Mouse (Mus musculus): ENCODE results near the gene Ss18l1.

The Ss18l1 gene

DNA sequence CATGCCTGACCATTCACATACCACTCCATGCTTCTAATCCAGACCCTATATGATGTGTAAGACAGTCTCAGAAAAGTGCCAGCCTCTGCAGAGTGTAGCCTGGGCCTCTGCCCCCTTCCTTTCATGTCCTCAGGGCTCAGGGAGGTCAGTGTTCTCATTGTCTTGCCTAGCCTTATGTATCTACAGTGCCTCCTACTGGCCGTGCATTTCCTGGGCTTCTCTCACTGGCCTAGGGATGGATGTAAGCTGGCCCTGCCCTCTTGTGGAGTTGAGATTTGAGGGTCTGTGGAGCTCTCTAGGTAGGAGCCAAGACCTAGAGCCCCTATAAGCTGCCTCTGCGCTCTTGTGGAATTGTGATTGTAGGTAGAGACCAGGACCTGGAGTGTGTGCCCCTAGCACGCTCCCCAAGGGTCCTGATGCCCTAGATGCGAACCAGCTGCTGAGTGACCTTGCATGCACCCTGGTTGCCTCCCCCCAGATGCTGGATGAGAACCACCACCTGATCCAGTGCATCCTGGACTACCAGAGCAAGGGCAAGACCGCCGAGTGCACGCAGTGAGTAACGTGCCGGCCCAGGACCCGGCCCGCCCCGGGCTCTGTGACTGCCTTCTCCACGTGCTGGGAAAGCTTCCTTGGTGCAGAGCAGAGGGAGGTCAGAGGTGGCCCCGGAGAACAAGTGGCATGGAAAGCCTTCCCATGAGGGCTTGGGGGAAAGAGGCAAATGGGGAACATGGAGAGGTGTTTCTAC is 9.9 kb downstream of the Ss18l1 start:
- CTCF ChIA-PET, result interaction anchor here (0.5 to 5.5 kb wide), 55 partner anchors 8 to 1612 kb away, joined by 3 to 42 read pairs (median 6); partner anchors contain the start of genes Hrh3 (in 2 of the 4), Mtg2 (in 2 of the 4), Psma7 (in 2 of the 4) and Ss18l1 (in 2 of the 4)
- POLR2A ChIA-PET, result interaction anchor here in 3 of 4 experiments (0.6 to 2.7 kb wide), 15 partner anchors 9 to 158 kb away, joined by 3 to 22 read pairs (median 6); partner anchors contain the start of genes Psma7 (in 3 of the 3), Ss18l1 (in 3 of the 3), Lsm14b (in 1 of the 3) and Mtg2 (in 1 of the 3)

DNA sequence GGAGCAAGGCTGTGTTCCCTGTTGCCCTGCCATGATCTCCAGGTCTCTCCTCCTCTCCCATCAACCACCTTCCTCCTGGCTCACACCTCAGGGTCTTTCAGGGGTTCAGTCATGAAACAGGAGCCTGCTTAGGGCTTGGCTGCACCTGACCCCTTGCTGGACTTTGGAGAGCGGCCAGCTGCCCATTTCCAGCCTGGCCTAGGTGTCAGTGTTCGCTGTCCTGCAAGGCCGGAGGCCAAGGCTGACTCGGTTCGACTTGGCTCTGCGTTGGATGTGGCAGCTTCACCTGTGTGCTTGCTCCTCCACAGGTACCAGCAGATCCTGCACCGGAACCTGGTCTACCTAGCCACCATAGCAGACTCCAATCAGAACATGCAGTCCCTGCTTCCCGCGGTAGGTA is 10.7 kb downstream of the Ss18l1 start:
- ChIA-PET CTCF (interaction anchor here (0.8 to 5.5 kb wide), 12 partner anchors 11 to 198 kb away, joined by 3 to 42 read pairs (median 4); partner anchors contain the start of genes Psma7 (in 1 of the 4) and Ss18l1 (in 1 of the 4)), POLR2A (interaction anchor here (0.6 to 2.8 kb wide), 4 partner anchors 11 to 107 kb away, joined by 3 to 22 read pairs (median 9); partner anchors contain the start of genes Psma7 (in 2 of the 4), Ss18l1 (in 2 of the 4) and Mtg2 (in 1 of the 4))

DNA sequence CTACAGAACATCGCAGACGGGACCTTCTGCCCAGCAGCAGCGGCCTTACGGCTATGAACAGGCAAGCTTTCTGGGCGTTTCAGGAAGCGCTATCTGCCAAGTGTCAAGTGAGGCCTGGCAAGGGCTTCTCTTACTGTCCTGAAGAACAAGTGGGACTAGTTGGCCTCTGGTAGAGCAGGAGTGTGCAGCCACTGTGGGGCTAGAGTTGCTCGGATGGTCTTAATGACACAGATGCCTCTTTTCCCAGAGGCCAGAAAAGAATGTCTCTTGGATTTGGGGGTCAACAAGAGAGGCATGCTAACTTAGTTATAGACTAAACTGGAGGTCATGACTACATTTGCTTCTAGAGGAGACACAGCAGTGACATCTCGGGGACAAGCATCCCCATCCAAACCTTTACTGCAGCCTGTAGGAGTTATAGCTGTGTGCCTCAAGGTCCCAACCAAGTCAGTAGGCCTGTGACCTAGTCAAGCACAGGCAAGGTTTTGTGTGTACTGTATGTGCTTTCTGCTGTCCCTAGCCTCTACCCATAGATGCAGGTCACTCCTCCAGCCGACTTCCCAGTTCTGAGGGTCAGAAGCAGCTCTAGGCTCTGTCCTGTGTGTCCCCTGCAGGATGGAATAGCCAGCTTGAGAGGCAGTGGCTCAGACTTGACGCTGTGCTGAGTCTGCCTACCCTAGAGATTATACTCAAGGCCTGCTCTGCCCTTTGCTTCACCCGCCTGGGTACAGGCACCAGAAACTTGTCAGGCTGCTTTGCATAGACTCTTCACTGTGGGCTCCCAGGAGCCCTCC is 21.2 kb downstream of the Ss18l1 start:
- POLR2A ChIA-PET, result no interaction called here
- CTCF ChIA-PET, result interaction anchor here (0.9 to 3.8 kb wide), 6 partner anchors 11 to 13 kb away, joined by 3 to 15 read pairs (median 4); no protein-coding TSS in a partner anchor

DNA sequence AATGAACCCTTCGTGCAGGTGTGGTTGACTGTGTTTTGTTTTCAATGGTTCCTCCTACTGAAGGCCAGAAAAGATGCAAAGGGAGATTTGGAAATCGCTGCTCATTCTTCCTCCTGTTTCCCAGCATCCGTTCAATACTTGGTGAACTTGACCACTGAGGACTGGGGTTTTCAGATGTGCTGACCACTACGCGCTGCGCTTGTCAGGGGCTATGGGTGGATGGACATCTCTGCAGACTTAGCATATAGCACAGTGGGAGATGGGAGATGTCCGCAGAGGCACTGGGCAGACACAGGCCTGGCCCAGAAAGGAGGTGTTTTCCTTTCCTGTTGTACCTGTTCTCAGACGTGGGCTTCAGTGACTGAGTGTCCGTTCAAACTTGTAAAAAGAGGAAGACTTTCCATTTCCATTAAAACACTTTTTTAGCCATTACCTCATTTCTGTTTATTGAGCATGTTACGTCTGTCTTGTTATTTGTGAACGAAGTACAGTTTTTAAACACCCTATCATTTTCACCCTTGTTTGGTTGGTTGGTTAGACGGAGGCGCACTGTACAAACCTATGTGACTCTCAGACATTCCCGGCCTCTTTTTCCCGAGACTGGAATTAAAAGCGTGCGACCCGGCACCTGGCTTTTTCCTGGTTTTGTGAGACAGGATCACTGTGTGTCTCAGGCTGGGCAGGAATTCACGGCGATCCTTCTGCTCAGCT is 27.6 kb downstream of the Ss18l1 start:
- POLR2A ChIA-PET, result interaction anchor here (0.5 to 5.0 kb wide), 58 partner anchors 9 to 762 kb away, joined by 3 to 62 read pairs (median 4); partner anchors contain the start of genes Psma7 (in 3 of the 4), Ss18l1 (in 3 of the 4), Hrh3 (in 2 of the 4) and Lsm14b (in 2 of the 4)
- CTCF ChIA-PET, result interaction anchor here (0.6 to 2.2 kb wide), 14 partner anchors 10 to 219 kb away, joined by 3 to 14 read pairs (median 4); partner anchors contain the start of genes Hrh3 (in 1 of the 4), Psma7 (in 1 of the 4), Rbbp8nl (in 1 of the 4) and Ss18l1 (in 1 of the 4)

DNA sequence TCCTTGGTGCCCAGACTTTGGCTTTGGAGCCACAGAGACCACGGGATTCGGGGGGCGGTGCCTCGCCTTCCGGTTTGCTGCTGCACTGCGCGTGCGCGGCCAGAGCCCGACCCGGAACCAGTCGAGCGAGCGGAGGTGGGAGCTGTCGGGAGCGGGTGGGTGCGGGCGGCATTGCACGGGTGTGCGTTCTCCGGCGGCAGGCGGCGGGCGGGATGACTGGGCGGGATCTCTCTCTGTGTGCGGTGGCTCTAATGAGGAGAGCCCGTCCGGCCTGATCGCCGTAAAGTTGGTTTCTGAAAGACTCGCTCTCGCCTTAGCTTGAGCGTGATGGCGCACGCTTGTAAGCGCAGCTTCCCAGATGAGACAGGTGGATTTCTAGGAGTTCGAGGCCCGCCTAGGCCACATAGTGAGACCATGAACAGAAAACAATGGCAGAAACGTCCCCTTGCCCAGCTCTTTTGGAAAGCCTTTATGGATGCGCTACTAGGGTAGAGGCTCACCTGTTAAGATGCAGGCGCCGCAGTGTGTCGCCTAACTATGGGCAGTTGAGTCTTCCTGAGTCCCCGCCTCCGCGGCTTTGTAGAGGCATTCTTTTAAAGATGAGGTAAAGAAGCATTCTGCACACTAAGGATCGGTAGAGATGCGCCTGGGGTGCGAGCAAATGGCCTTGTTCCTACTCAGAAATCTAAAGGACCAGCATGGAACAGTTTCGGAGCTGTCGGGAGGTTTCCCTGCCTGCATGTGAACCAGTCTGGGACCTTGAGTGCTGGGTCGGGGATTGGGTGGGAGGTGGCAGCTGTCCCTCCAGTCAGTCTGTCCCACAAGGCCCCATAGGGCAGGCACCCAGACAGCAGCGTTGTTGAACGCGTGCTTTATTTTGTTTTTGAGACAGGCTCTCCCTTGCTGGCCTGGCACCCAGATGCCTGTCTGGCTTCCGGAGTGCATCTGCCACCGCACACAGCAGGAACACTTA is 28.5 kb downstream of the Ss18l1 start, which contains the start of gene Mtg2:
TSS of gene Mtg2 (plus strand) at position 108 of the 973 bp plus-strand sequence.
- POLR2A ChIA-PET, result interaction anchor here (0.5 to 5.0 kb wide), 59 partner anchors 8 to 762 kb away, joined by 3 to 62 read pairs (median 4); partner anchors contain the start of genes Lsm14b (in 3 of the 4), Psma7 (in 3 of the 4), Ss18l1 (in 3 of the 4) and Hrh3 (in 2 of the 4)
- CTCF ChIA-PET, result interaction anchor here (0.5 to 2.2 kb wide), 14 partner anchors 10 to 218 kb away, joined by 3 to 14 read pairs (median 4); partner anchors contain the start of genes Hrh3 (in 1 of the 4), Psma7 (in 1 of the 4), Rbbp8nl (in 1 of the 4) and Ss18l1 (in 1 of the 4)

DNA sequence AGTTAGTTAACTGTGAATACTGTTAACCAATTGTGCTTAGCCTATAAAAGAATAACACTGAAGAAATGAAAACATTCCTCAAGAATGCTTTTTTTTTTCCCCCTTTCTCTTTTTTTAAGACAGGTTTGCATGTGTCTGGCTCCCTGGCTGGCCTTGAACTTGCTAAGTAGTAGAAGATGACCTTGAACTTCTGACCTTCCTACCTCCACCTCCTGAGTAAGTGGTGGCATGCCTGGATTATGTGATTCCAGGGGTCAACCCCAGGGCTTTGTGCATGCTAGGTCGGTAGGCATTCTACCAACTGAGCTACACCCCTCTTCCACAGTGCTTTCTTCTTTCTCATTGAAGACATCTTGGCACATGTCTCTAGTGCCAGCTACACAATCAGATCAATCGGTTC is 29.4 kb downstream of the Ss18l1 start:
- ChIA-PET POLR2A (interaction anchor here (0.5 to 5.0 kb wide), 15 partner anchors 10 to 186 kb away, joined by 3 to 62 read pairs (median 7); partner anchors contain the start of genes Lsm14b (in 1 of the 4), Psma7 (in 1 of the 4) and Ss18l1 (in 1 of the 4)), CTCF (interaction anchor here in 2 of 4 experiments (1.5 to 2.2 kb wide), 4 partner anchors 9 to 33 kb away, joined by 5 to 12 read pairs (median 6); partner anchors contain the start of gene Hrh3 (in 1 of the 2))

DNA sequence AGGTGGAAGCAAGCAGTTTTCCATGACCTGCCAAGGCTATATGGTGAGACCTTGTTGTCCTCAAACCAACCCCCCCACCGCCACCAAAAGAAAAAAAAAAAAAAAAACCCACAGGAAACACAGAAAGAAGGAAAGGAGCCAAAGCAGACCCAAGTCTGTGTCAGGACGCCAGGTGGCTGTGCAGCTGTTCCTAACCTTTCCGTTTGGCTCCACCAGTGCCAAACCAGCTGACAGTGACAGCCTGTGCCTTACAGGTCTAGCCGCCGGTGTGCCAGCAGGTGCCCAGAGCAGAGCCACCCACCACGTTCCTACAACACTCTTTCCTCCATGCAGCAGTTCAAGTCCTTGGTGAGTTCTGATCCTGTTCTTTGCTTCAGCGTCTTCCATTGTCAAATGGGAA is 30.6 kb downstream of the Ss18l1 start:
- CTCF ChIA-PET, result interaction anchor here in 1 of 4 experiments (0.6 kb wide), 1 partner anchor 1223 kb away, joined by 3 read pairs; no protein-coding TSS in a partner anchor
- POLR2A ChIA-PET, result interaction anchor here in 1 of 4 experiments (0.7 kb wide), 1 partner anchor 185 kb away, joined by 4 read pairs; no protein-coding TSS in a partner anchor

DNA sequence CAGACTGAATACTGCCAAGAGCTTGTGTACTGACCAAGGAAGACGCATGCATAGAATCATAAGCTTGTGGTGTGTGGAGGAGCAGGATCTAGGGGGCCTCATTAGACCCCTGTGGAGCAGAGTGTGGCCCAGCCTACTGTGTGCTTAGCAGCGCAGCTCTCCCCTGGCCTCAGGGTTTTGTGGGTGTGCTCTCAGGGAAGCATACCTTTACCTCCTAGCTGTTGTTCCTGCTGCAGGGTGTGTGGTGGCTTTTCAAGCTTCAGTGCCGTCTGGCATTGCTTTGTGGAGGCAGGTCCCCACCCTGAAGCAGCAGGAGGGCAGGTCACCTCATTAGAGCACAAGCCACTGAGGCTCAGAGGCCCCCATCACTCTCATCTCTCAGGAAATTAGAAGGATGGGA is 35.3 kb downstream of the Ss18l1 start:
- ChIA-PET POLR2A (interaction anchor here (0.5 to 3.3 kb wide), 32 partner anchors 9 to 198 kb away, joined by 3 to 22 read pairs (median 4); partner anchors contain the start of genes Rps21 (in 2 of the 4), Hrh3 (in 1 of the 4), Lsm14b (in 1 of the 4) and Osbpl2 (in 1 of the 4)), CTCF (interaction anchor here in 3 of 4 experiments (0.6 to 4.4 kb wide), 7 partner anchors 8 to 797 kb away, joined by 3 to 21 read pairs (median 5); no protein-coding TSS in a partner anchor)

DNA sequence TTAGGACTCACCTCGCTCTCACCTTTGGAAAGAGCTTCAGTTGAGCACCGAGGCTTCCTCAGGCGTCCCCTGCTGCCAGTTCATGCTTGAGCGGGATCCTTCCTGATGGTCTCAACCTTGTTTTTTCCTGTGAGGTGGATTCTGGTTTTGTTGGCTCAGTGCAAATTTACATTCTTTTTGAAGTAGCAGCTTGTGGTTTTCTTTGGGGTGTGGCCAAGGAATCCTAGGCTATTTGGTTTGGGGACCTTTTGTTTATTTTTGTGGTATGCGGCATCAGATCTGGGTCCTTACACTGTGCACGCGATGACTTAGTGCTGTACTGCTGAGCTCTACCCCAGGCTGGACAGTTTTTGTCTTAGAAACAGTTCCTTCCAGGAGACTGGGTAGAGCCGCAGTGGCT is 38.4 kb downstream of the Ss18l1 start:
- ChIA-PET CTCF (interaction anchor here in 3 of 4 experiments (0.6 to 2.4 kb wide), 8 partner anchors 10 to 195 kb away, joined by 3 to 12 read pairs (median 6); partner anchors contain the start of genes Mtg2 (in 2 of the 3), Psma7 (in 1 of the 3) and Ss18l1 (in 1 of the 3)), POLR2A (interaction anchor here (0.5 to 9.3 kb wide), 20 partner anchors 10 to 195 kb away, joined by 3 to 62 read pairs (median 3); partner anchors contain the start of genes Mtg2 (in 4 of the 4), Osbpl2 (in 2 of the 4), Hrh3 (in 1 of the 4) and Lsm14b (in 1 of the 4))

DNA sequence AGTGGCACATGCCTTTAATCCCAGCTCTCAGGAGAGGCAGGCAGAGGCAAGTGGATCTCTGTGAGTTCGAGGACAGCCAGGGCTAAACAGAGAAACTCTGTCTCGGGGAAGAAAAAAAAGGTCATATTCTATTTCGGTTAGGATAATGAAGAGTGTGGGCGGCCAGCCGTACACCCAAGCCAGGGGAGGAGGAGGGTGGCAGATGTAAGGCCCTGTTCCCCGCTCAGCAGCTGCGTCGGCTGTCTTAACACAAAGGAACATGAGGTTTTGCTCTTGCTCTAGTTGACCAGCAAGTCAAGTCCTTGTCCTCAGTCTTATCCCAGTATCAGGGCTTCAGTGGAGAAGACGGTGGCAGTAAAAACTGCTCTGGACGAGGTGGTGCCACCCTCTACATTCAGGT is 40.8 kb downstream of the Ss18l1 start:
- ChIA-PET CTCF (interaction anchor here in 2 of 4 experiments (0.8 to 2.5 kb wide), 3 partner anchors 18 to 32 kb away, joined by 4 to 5 read pairs (median 4); no protein-coding TSS in a partner anchor), POLR2A (interaction anchor here in 2 of 4 experiments (0.5 to 9.3 kb wide), 8 partner anchors 12 to 95 kb away, joined by 3 to 62 read pairs (median 4); partner anchors contain the start of genes Mtg2 (in 2 of the 2) and Osbpl2 (in 2 of the 2))

DNA sequence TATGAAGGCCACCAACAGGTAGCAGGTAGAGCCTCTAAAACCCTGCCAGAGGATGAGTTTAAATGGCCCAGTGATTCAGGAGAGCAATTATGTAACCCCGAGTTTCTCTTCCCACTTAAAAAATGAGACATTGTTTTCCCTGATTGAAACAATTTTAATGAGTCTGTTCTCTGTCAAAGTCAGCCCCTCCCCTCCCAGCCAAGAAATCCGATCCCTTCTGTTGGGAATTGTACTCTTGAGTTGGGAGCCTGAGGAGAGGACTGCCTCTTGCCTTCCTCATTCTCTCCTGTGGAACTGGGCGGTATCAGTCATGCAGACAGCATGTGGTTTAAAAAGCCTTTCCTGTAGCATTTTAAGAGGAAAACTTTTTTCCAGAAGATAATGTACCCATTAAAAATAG is 42.3 kb downstream of the Ss18l1 start:
- POLR2A ChIA-PET, result interaction anchor here in 2 of 4 experiments (1.1 to 9.3 kb wide), 11 partner anchors 7 to 151 kb away, joined by 3 to 62 read pairs (median 3); partner anchors contain the start of genes Mtg2 (in 2 of the 2), Osbpl2 (in 2 of the 2) and Hrh3 (in 1 of the 2)
- CTCF ChIA-PET, result interaction anchor here in 2 of 4 experiments (1.1 to 4.8 kb wide), 3 partner anchors 17 to 33 kb away, joined by 3 to 22 read pairs (median 5); no protein-coding TSS in a partner anchor

DNA sequence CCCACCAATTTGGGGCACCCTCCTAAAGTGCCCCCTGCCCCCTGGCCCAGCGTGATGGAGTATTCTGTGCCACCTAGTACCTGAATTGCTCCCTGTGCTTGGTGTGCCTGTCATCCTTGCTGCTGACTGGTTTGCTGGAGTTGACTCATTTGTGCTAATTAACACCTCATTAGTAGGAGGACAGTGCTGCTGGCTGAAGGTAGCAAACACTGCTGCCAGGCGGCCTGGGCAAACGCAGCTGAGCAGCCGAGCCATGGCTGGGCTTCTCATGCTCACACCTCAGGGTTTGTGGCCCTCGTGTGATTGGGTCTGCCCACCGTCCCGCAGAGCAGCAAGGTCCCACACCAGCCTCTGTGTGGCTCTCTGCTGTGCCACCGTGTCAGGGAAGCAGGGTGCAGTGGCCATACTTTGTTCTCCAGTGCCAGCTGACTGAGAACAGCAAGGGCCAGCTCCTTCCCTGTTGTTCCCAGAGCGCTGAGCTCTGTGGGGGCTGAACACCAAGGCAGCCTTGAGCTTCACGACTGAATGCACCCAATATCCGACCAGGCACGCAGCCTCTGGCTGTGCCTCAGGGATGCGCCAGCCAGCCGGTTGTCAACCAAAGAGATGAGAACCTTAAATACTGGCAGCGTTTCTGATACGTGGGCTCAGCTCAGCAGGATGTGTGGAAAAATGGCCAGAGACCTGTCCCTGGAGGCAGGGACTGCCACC is 43.8 kb downstream of the Ss18l1 start:
- ChIA-PET POLR2A (interaction anchor here in 2 of 4 experiments (0.6 to 9.3 kb wide), 14 partner anchors 8 to 102 kb away, joined by 3 to 62 read pairs (median 4); partner anchors contain the start of genes Hrh3 (in 1 of the 2), Lsm14b (in 1 of the 2), Mtg2 (in 1 of the 2) and Osbpl2 (in 1 of the 2)), CTCF (interaction anchor here in 2 of 4 experiments (1.8 to 4.8 kb wide), 4 partner anchors 9 to 44 kb away, joined by 5 to 22 read pairs (median 6); partner anchors contain the start of genes Psma7 (in 1 of the 2) and Ss18l1 (in 1 of the 2))

DNA sequence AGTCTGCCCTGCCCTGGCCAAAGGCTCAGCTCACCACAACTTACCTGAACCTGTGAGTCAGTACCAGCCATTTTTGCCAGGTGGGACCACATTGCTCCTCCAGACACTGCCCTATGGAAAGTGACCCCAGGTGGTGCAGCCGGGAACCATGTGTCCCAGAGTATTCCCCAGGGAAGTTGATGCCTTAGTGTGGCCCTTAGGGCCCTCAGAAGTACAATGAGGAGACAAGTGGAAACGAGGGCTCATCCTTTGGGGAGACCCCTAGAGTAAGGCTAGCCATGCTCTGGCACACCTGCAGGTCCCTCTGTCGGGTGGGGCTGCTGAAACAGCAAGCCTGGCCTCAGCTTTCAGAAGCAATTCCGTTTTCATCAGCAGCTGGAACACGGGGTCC is 44.3 kb downstream of the Ss18l1 start:
- CTCF ChIA-PET, result interaction anchor here in 2 of 4 experiments (1.8 to 4.8 kb wide), 4 partner anchors 9 to 44 kb away, joined by 5 to 22 read pairs (median 6); partner anchors contain the start of genes Psma7 (in 1 of the 2) and Ss18l1 (in 1 of the 2)
- POLR2A ChIA-PET, result interaction anchor here in 2 of 4 experiments (1.0 to 9.3 kb wide), 11 partner anchors 9 to 125 kb away, joined by 3 to 62 read pairs (median 6); partner anchors contain the start of genes Hrh3 (in 1 of the 2), Lsm14b (in 1 of the 2), Mtg2 (in 1 of the 2) and Osbpl2 (in 1 of the 2)

DNA sequence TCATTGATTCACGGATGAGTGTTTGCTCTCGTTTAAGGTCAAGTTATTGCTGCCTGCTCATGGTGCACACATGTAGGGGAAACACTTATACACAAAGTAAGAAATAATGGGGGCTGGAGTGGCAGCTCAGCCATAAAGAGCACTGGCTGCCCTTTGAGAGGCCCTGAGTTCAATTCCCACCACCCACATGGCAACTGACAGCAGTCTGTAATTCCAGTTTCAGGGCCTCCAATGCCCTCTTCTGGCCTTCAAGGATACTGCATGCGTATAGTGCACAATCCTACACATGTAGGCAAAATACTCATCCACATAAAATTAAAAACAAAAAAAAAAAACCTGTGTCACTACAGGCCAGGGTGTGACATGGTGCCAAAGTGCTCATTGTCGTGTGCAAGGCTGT is 45.2 kb downstream of the Ss18l1 start:
- CTCF ChIA-PET, result interaction anchor here in 2 of 4 experiments (0.7 to 4.8 kb wide), 2 partner anchors 9 to 36 kb away, joined by 5 to 22 read pairs; no protein-coding TSS in a partner anchor

More for the DNA sequence above, 45.2 kb downstream of the Ss18l1 start:
- POLR2A ChIA-PET, result interaction anchor here in 2 of 4 experiments (1.0 to 9.3 kb wide), 7 partner anchors 10 to 147 kb away, joined by 3 to 62 read pairs (median 6); partner anchors contain the start of genes Hrh3 (in 1 of the 2) and Mtg2 (in 1 of the 2)
